8 mouse cellular contexts compared by ENCODE assay signal in genomic region chr12:82469706-82470361, GRCm38 (mm10).
DNase-seq lines count a peak whose midpoint lies in the region; ATAC-seq and TF ChIP-seq lines count a peak whose summit lies in the region.

No protein-coding gene starts in this region.

- peak; percentile 97 for TF ChIP-seq CTCF in midbrain, postnatal 0 days (IDR thresholded peaks at IDR 0.05)

- no peaks in the 10 kb centered on the region for H3K27me3 ChIP-seq in embryonic facial prominence, embryonic 14.5 days (replicated peaks; ENCODE audit: control insufficient read depth, insufficient read depth, low read length)
- no peaks in the 10 kb centered on the region for H3K27me3 ChIP-seq in heart, embryonic 11.5 days (ENCODE audit: control insufficient read depth, insufficient read depth, low read length)
- no peaks in the 10 kb centered on the region for H3K27me3 ChIP-seq in kidney, embryonic 15.5 days
- H3K27me3 ChIP-seq in limb, embryonic 15.5 days: no peaks in the 10 kb centered on the region
- H3K27me3 ChIP-seq in midbrain, postnatal 0 days (ENCODE audit: insufficient read depth, low read length): no peaks in the 10 kb centered on the region

- H3K4me2 ChIP-seq in embryonic facial prominence, embryonic 14.5 days (ENCODE audit: low read depth, low read length): peak overlapping the region; percentile 84
- peak overlapping the region; percentile 77 for H3K4me2 ChIP-seq in heart, embryonic 11.5 days
- H3K4me2 ChIP-seq in kidney, embryonic 15.5 days: peak overlapping the region; percentile 86
- H3K4me2 ChIP-seq in limb, embryonic 15.5 days: peak overlapping the region; percentile 86
- peak overlapping the region; percentile 92 for H3K4me2 ChIP-seq in midbrain, postnatal 0 days (ENCODE audit: low read depth, low read length, poor library complexity, severe bottlenecking)

- H3K4me1 ChIP-seq in embryonic facial prominence, embryonic 14.5 days (ENCODE audit: control insufficient read depth, insufficient read depth, low read length): no peaks in the 10 kb centered on the region
- H3K4me1 ChIP-seq in heart, embryonic 11.5 days (ENCODE audit: control insufficient read depth, insufficient read depth, low read length): peaks cover 18% of the 10 kb centered on the region
- peaks cover 25% of the 10 kb centered on the region for H3K4me1 ChIP-seq in kidney, embryonic 15.5 days
- peaks cover 11% of the 10 kb centered on the region for H3K4me1 ChIP-seq in limb, embryonic 15.5 days
- H3K4me1 ChIP-seq in midbrain, postnatal 0 days (ENCODE audit: insufficient read depth, low read length): no peaks in the 10 kb centered on the region

- H3K36me3 ChIP-seq in embryonic facial prominence, embryonic 14.5 days (ENCODE audit: control insufficient read depth, insufficient read depth, low read length): no peaks in the 10 kb centered on the region
- no peaks in the 10 kb centered on the region for H3K36me3 ChIP-seq in heart, embryonic 11.5 days (ENCODE audit: control insufficient read depth, insufficient read depth, low read length)
- no peaks in the 10 kb centered on the region for H3K36me3 ChIP-seq in kidney, embryonic 15.5 days
- H3K36me3 ChIP-seq in limb, embryonic 15.5 days: no peaks in the 10 kb centered on the region
- H3K36me3 ChIP-seq in midbrain, postnatal 0 days (ENCODE audit: insufficient read depth, low read length): no peaks in the 10 kb centered on the region

- peak overlapping the region; percentile 50 for H3K4me3 ChIP-seq in embryonic facial prominence, embryonic 14.5 days (ENCODE audit: low read depth, low read length)
- H3K4me3 ChIP-seq in heart, embryonic 11.5 days (ENCODE audit: low read depth, low read length): peak overlapping the region; percentile 48
- peak overlapping the region; percentile 50 for H3K4me3 ChIP-seq in kidney, embryonic 15.5 days (replicated peaks)
- H3K4me3 ChIP-seq in limb, embryonic 15.5 days: peak overlapping the region; percentile 48
- H3K4me3 ChIP-seq in midbrain, postnatal 0 days (ENCODE audit: low read depth, low read length): peak overlapping the region; percentile 46

- peak; percentile 92 for ATAC-seq in embryonic facial prominence, embryonic 14.5 days (ENCODE audit: low read depth)
- peak; percentile 62 for ATAC-seq in heart, embryonic 11.5 days (replicated peaks; ENCODE audit: insufficient number of reproducible peaks, low FRiP score, low TSS enrichment)
- ATAC-seq in kidney, embryonic 15.5 days (replicated peaks; ENCODE audit: low FRiP score): peak; percentile 90
- ATAC-seq in limb, embryonic 15.5 days (ENCODE audit: insufficient number of reproducible peaks, low FRiP score, low TSS enrichment, low read depth): peak; percentile 80
- peak; percentile 80 for ATAC-seq in midbrain, postnatal 0 days (ENCODE audit: low FRiP score)

- WGBS in embryonic facial prominence, embryonic 14.5 days: 6% methylated on average over 12 of the region's 12 CpGs
- WGBS in heart, embryonic 11.5 days (ENCODE audit: insufficient replicate concordance): 4% methylated on average over 12 of the region's 12 CpGs
- 1% methylated on average over 12 of the region's 12 CpGs for WGBS in kidney, embryonic 15.5 days
- WGBS in limb, embryonic 15.5 days: 2% methylated on average over 12 of the region's 12 CpGs
- 4% methylated on average over 12 of the region's 12 CpGs for WGBS in midbrain, postnatal 0 days

- DNase-seq in 3T3-L1 (ENCODE audit: low read depth, low spot score): peak; percentile 93
- DNase-seq in adrenal gland, postnatal 36 days: peak; percentile 87 to 90
- peak; percentile 95 for DNase-seq in embryonic facial prominence, embryonic 14.5 days (ENCODE audit: low spot score)
- DNase-seq in midbrain, postnatal 0 days (ENCODE audit: low spot score): peak; percentile 93
- peak; percentile 47 to 84 for DNase-seq in spleen, postnatal 10 days (ENCODE audit: low spot score in 2 of 2)

- H3K27ac ChIP-seq in embryonic facial prominence, embryonic 14.5 days (replicated peaks; ENCODE audit: low read depth, low read length): peak overlapping the region; percentile 76
- H3K27ac ChIP-seq in heart, embryonic 11.5 days (ENCODE audit: low read depth, low read length): peak overlapping the region; percentile 94
- H3K27ac ChIP-seq in kidney, embryonic 15.5 days: peak overlapping the region; percentile 90
- peak overlapping the region; percentile 81 for H3K27ac ChIP-seq in limb, embryonic 15.5 days
- H3K27ac ChIP-seq in midbrain, postnatal 0 days (ENCODE audit: low read depth, low read length): peak overlapping the region; percentile 59; the same call in 1 of the 2 replicates

- H3K9me3 ChIP-seq in embryonic facial prominence, embryonic 14.5 days (ENCODE audit: control insufficient read depth, low read length): no peaks in the 10 kb centered on the region
- H3K9me3 ChIP-seq in heart, embryonic 11.5 days (replicated peaks; ENCODE audit: control insufficient read depth, low read length): no peaks in the 10 kb centered on the region
- H3K9me3 ChIP-seq in kidney, embryonic 15.5 days (replicated peaks): no peaks in the 10 kb centered on the region
- H3K9me3 ChIP-seq in limb, embryonic 15.5 days: no peaks in the 10 kb centered on the region
- no peaks in the 10 kb centered on the region for H3K9me3 ChIP-seq in midbrain, postnatal 0 days (ENCODE audit: low read length)

- peak overlapping the region; percentile 67 for H3K9ac ChIP-seq in embryonic facial prominence, embryonic 14.5 days (ENCODE audit: low read depth, low read length)
- H3K9ac ChIP-seq in heart, embryonic 11.5 days (ENCODE audit: low read depth, low read length): peak overlapping the region; percentile 70
- H3K9ac ChIP-seq in kidney, embryonic 15.5 days: peak overlapping the region; percentile 29
- H3K9ac ChIP-seq in limb, embryonic 15.5 days: peak overlapping the region; percentile 23; the same call in 1 of the 2 replicates
- H3K9ac ChIP-seq in midbrain, postnatal 0 days (replicated peaks; ENCODE audit: low read length, poor library complexity, severe bottlenecking): peak overlapping the region; percentile 46; the same call in 1 of the 2 replicates

Comparison
In these comparisons a context has a peak if more than half of its experiments do, and no peak if none do; other contexts are left out.
1. Peak in every context shown above with its lines: DNase-seq, ATAC-seq, H3K4me3 ChIP-seq and H3K27ac ChIP-seq.